Mouse (Mus musculus): ENCODE results near the gene D7Ertd443e.

D7Ertd443e gene

DNA sequence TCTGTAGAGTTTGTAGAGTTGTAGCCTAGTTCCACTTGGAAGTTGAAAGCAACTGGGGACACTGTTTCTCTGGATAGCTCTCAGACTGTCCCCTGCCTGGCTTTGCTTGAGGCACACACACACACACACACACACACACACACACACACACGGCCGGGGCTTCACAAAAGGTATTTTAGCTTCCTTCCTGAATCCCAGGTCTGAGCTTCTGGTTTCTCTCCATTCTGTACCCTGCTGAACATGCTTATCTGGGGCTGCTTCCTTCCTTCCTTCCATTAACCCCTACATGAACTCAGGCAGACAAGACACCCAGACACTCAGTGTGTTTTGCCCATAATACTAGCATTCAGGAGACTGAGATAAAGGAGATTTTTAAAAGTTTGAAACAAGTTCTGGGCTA is 155.6 kb downstream of the D7Ertd443e start:
- DNase-seq (ENCODE audit: inconsistent age in 2 of 2, low spot score in 1 of 2): no peak

DNA sequence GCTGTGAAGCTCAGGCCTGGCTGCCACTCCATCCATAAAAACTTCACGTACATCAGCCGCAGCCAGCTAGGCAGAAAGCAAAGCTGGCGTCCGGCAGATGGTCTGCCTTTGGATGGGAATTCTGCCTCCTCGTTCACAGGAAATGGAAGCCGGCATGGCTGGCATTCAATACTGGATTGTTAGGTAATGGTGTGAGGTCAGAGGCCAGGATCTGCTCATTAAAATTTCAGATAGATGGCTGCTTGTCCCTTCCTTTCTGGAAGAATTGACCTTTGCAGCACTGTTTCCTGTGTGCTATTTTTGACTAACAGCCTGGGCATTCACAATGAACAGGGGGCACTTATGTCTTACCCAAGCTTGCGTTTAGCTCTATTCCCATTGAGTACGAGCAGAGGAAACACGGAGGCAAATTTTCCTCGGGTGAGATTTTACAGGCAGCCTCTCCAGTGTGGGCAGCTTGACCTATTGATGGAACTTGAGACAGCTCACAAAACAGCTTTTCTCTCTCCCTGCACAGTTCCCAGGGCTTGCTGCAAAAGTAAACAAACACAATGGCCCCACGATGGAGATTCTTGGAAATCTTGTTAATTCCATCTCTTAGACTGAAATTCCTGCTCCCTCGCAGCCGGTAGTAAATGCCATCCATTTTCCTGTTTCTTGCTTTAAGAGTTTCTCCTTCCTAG is 157.5 kb downstream of the D7Ertd443e start:
- DNase-seq (ENCODE audit: inconsistent age in 2 of 2, low spot score in 1 of 2): peak in 1 of 2 experiments; percentile 66

DNA sequence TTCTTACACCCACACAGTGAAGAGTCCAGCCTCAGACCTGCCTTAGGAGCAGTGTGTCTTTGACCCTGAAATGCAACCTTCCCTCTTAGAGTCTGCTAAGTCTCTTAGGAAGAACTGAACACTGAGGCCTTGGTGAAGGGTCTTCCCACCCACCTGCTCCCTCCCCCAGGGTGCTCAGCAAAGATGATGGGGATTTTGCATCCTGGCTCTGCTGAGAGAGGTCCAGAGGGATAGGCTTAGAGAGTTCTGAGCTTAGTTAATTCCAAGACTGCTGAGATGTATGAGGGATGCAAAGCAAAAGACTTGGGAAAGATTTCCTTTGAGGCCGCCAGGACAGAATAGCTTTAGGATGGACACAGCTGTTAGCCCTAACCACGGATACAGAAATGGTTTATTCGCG is 158.4 kb downstream of the D7Ertd443e start:
- no peak for DNase-seq (ENCODE audit: inconsistent age in 2 of 2, low spot score in 1 of 2)

DNA sequence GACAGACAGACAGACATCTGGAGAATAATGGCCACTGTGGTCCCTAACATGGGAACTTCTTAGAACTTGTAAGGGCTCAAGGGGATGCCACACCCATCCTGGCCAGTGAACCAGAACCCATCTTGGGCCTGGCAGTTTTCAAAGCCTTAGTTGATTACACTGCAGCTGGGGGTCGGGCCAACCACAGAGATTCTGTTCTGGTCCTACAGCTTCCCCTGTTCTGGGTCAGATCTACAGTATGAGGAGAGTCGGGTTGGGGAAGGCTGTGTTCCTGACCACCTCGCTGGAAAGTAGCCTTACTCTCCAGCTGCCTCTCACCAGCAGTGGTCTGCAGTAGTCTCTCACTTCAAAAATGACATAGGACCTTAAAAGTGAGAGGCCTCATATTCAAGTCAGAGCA is 159.2 kb downstream of the D7Ertd443e start:
- DNase-seq (ENCODE audit: inconsistent age in 2 of 2, low spot score in 1 of 2): no peak

DNA sequence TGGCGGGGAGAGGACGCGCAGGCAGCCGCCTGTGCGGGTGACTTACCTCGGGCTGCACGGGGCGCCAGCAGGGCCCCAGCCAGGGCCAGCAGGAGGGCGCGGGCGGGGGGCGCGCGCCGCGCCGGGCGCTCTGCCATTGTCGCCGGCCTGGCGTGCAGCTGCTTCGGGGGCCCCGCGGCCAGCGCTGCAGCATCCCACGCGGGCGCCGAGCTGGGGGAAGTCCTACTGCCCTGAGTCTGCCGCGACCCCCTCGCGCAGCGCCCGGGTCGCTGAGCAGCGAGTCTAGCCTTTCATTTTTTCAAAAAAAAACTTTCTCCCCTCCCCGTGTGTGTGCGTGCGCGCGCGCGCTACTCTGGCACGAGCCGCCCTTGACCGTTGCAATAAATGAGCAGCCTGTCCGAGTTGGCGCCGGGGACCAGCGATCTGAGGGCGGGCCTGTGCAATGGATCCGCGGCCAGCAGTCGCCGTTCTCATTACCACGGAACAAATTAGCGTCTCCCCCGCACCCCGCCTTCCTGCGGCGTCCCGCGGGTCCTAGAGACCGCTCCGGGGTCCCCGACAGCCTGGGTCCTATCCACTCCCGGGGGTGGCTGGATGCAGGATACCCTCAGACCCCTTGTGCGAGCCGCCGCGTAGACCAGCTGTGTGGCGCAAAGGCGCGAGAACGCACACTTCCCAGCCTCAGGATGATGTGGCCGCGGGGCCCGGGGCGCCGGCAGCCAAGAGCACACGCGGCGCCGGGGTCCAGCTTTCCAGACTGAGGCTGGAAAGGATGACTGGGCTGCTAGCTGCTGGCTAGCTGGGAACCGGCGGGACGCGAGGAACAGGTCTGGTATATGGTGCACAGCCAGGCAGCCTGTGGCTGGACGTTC is 160.5 kb downstream of the D7Ertd443e start:
- peak; percentile 65 to 90 for DNase-seq (ENCODE audit: inconsistent age in 2 of 2, low spot score in 1 of 2)

DNA sequence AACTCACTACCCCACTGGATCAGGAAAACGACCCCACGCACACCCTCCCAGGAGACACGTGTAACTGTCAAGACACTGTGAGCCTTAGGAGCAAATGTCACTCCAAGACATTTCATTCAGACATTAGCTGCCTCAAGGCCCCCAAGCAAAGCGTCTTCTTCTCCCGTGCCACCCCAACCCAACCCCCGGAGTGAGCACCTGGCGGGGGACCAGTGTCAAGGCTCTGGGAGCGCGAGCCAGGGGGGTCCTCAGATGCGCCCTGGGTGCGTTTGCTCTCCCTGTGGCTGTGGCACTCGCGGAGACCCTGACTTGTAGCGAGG is 161.1 kb downstream of the D7Ertd443e start:
- peak in 1 of 2 experiments; percentile 71 for DNase-seq (ENCODE audit: inconsistent age in 2 of 2, low spot score in 1 of 2)

DNA sequence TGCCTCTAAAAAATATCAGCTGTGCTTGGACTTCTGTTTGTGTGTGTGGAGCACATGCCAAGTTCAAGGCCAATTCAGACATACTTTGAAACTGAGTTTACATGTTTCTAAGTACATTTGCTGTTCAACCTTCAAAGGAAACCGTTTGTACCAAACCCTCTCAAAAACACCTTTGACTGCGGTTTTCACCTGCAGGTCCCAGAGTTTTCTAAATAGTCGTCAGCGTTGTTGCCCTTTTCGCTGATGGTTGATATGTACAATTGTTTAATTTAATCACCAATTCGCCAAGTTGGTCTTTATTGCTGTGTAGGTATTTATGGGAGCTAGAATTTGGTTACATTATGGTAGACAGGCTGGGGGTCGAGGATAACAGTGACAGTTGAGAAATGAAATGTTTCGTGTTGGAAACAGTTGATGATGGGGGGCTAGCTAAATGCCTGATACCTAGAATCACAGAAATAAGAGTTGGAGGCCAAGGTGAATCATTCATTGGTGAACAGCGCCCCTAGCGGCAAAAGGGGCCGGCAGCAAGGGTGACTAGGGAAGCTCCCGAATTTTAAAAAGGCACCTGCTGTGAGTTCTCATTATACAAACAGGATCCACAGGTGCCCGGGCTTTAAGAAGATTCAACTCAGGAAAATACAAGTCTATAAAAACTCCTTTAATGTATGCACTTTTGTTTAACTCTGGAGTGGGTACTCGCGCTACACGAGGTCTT is 161.9 kb downstream of the D7Ertd443e start:
- DNase-seq (ENCODE audit: inconsistent age in 2 of 2, low spot score in 1 of 2): peak; percentile 79 to 94
